Mouse (Mus musculus) C2C12 (cell line): ENCODE results near the gene Zfp280b.
"Not testable (repeated sequence)": the region's sequence is repeated elsewhere in the genome, so short reads cannot be mapped to it uniquely, and the experiment has no call there.

Experiments used
- CTCF ChIP-seq: IDR thresholded peaks from one replicate; pipeline ENCODE4 v1.5.1; 2011; ENCODE audit not compliant: control insufficient read depth, insufficient read depth, insufficient read length
- MAX ChIP-seq: IDR thresholded peaks from one replicate; pipeline ENCODE4 v1.6.1; 2011; ENCODE audit warnings: mild to moderate bottlenecking, control low read depth
- MYOD1 ChIP-seq: IDR thresholded peaks from one replicate; pipeline ENCODE4 v1.6.1; 2011; ENCODE audit warnings: low read depth; ENCODE audit not compliant: control insufficient read depth, insufficient read length

DNA sequence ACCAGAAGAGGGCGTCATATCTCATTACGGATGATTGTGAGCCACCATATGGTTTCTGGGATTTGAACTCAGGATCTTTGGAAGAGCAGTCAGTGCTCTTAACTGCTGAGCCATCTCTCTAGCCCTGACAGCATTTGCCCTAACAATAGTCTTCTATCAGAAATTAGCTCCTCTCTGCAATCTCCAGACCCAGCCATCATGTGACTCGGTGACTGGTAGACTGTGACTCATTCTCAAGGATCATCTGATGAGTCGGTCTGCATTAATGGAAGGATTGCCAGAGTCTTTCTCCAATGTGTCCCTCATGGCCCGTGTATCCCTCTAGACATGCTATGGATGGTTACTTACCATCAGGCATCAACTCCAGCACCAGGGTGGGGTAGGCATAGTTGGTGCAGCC, 39.6 kb downstream of the Zfp280b start:
- TF ChIP-seq MAX, CTCF, MYOD1: not testable (repeated sequence)
